Mouse (Mus musculus): Measurements from ENCODE around the gene Pifo.
A peak's percentile ranks its signal among the peaks of the same experiment; 100 is the strongest.
"Not testable (repeated sequence)": the region's sequence is repeated elsewhere in the genome, so short reads cannot be mapped to it uniquely, and the experiment has no call there.

Gene Pifo

GRCm38 (mm10) chr3:106014546-106014945 lies at the start of gene Pifo:
Pifo (minus strand) TSS chr3:106014646.
- no peak for DNase-seq (ENCODE audit: low read depth, low spot score)

- no peak for DNase-seq (ENCODE audit: low read depth, low spot score)
These were observed 43.5 kb upstream of the Pifo start for GRCm38 (mm10) chr3:106057966-106058365.

- peak; percentile 67 for DNase-seq (ENCODE audit: low read depth, low spot score)
These were observed 37.5 kb upstream of the Pifo start for GRCm38 (mm10) chr3:106051896-106052295.

DNA sequence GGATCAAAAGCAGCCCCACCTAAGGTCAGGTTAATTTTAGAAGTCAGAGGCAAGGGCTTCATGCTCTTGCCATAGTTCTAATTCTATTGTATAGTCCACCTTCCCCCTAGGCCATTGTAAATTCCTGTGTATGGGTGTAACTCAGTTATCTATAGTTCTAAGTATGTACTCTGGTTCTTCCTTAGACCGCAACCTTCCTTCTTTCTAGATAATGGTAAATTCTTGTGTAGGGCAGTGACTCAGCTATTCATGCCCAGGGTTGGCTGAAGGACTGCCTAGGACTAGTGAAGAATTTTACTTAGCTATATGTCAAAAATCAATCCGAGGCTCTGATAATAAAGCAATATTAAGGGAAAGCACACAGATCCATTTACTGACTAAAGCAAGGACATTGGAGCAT lies 25.9 kb upstream of the Pifo start:
- peak; percentile 62 for DNase-seq (ENCODE audit: low read depth, low spot score)

- no peak for DNase-seq (ENCODE audit: low read depth, low spot score)
These were observed 18.3 kb upstream of the Pifo start, which contains the start of gene Chil5 for GRCm38 (mm10) chr3:106032781-106033180. Chil5 (minus strand) TSS chr3:106032814.

GRCm38 (mm10) chr3:106024135-106024534 lies 9.7 kb upstream of the Pifo start:
- no peak for DNase-seq (ENCODE audit: low read depth, low spot score)

- DNase-seq (ENCODE audit: low read depth, low spot score): no peak
These were observed 7.4 kb upstream of the Pifo start for GRCm38 (mm10) chr3:106021840-106022239.

DNA sequence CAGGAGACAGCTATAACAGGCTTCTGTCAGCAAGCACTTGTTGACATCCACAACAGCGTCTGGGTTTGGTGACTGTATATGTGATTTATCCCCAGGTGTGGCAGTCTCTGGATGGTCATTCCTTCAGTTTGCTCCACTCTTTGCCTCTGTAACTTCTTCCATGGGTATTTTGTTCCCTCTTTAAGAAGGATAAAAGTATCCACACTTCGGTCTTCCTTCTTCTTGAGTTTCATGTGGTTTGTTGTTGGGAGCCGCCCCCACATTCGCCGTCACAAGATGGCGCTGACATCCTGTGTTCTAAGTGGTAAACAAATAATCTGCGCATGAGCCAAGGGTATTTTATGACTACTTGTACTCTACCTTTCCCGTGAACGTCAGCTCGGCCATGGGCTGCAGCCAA lies 11.1 kb downstream of the Pifo start:
- DNase-seq (ENCODE audit: low read depth, low spot score): not testable (repeated sequence)

DNA sequence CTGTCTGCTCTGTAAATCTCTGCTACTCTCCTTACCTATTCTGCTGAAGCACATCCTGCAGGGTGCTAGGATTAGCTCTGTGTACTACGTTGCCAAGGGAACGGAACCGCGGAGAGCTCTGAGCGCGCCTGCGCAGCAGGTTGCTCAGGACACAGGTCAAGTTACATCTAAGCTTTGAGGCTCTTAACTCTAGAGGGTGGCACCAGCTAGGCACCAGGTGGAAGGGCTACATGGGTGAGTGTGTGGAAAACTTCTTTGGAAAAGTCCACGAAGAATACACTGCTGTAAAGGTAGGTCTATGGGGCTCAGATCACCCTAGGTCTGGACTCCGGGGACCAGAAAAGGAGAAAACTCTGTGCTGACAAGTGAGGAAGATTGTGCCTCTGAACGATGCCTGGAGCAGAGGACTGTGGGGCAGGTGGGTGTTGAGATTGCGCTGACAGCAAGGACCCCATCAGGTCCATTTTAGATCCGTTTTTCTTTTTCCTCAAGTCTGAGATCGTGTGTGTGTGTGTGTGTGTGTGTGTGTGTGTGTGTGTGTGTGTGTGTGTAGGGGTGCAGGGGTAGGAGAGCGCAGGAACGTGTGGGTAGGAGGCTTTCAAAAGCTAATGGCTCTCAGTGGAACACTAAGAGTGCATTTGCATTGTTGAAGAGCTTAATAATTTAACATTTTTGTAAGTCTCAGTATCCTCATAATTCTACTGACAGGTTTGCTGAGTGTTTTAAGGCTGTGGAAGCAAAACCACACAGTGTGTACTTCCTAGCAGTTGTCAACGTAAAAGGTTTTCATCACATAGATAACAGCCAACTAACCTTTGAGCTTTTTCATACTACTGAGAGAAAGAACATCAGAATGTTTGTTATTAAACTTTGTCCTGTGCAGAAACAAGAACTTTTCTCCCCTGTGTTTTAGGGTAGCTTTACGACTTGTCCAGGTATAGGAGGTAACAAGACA lies 12.8 kb downstream of the Pifo start:
- DNase-seq (ENCODE audit: low read depth, low spot score): peak; percentile 88

DNA sequence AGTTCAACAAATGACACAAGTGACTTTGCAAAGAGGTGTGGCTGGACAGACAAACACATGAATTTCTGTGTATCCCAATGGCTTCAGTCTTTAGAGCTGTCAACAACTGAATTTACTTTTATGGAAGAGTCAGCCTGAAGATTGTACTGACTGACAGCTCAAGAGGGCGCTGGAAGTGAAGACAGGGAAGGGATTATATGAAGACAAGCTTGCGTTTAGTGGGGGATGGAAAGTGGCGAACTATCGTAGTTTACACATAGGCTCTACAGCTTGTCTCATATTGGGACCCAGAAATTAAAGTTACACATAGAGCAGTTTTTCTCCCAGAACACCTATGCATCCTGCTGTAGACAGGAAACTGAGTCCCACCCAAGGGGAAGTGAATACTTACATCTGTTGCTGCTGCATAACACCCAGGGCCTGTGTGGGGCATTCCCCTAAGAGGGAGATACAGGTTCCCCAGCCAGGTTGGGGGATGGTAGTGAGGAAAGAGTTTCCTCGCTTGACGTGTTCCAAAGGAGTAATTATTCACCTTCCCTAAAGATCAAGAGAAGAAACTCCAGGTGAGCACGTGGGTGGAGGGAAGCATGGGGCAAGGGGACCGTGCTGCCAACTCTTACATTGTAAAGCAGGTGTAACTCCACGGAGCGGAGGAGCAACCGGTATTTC lies 13.6 kb downstream of the Pifo start:
- no peak for DNase-seq (ENCODE audit: low read depth, low spot score)

GRCm38 (mm10) chr3:105994730-105995129 lies 19.7 kb downstream of the Pifo start:
- DNase-seq (ENCODE audit: low read depth, low spot score): no peak

DNA sequence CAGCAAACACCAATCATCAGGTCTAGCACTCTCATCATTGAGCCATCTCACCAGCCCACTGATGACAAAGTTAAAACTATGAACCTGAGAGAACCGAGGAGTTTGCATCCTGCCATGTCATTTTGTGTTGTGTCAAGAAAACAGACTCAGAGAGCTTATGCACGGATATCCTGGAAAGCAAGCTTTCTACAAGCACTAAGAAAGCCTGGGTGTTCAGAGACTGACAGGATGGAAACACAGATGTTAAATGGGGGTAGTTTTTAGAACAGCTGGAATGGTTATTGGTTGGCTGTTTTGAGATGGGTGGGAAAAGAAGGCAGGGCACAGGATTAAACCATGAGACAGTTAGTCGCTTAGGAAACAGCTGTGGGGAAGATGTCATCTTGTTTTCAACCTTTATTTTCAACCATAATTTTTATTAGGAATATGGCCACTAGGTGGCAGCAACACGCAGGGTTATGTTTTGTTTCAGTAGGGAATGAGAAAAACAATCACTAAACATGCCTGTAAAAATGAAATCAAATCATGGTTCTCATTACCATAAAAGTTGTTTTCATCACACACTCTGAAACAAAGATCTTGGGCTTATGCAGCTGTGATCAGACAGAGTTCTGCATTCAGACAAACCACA lies 22.7 kb downstream of the Pifo start:
- DNase-seq (ENCODE audit: low read depth, low spot score): peak; percentile 36

- DNase-seq (ENCODE audit: low read depth, low spot score): peak; percentile 80
These were observed 24.8 kb downstream of the Pifo start for GRCm38 (mm10) chr3:105989611-105990010.

DNA sequence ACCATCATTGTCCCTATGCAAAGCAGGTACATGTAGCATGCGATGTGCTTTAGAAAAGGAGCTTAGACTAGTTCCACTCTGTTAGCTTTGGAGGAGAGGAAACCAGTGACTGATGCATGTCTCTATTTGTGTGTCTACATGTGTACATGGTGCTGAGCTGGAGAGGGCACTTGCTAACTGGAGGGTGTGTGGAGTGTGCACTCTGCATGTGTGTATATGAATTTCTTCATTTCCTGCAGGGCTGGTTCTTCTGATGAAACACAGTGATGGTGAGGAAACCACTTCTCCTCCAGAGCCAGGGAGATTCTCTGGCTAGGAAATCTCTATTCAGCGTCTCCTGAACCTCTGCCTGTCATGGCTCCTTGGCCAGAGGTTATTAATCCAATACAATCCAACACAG lies 40.3 kb downstream of the Pifo start:
- DNase-seq (ENCODE audit: low read depth, low spot score): no peak

DNA sequence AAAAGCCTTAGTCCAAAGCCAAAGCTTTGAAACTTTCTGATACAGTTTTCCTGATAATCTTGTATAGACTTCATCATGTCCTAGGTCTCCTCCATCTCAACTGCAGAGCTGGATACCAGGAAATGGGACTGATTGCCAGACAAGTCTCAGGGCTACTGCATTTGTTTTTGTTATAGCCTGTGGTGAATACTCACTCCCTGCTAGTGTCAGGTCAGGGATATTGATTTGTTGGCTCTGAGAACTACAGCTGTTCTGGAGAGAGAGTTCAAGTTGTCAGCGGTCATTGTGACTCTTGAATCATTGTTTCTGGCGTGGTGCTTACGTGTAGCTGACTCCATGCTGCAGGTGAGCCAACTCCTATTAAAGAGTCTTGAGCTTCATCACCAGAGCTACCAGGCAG lies 41.0 kb downstream of the Pifo start, which contains the start of gene Ovgp1:
TSS of gene Ovgp1 (plus strand) at position 301 of the 400 bp plus-strand sequence.
- no peak for DNase-seq (ENCODE audit: low read depth, low spot score)

- no peak for DNase-seq (ENCODE audit: low read depth, low spot score)
These were observed 42.5 kb downstream of the Pifo start for GRCm38 (mm10) chr3:105971831-105972446.

DNA sequence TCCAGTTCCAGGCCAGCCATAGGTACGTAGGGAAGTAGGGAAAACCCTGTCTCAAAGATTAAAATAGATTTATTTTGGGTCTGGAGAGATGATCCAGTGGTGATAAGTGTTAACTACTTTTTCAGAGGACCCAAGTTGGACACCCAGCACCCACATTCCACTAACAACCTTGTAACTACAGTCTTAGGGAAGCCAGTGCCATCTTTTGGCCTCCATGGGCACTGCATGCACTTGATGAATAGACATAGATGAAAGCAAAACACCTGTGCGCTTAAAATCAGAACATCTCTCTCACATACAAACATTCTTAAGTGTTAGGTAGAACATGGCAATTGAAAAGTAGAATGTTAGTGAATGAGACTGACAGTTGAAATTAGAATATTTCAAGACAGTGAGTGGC lies 53.7 kb downstream of the Pifo start:
- DNase-seq (ENCODE audit: low read depth, low spot score): peak; percentile 70

DNA sequence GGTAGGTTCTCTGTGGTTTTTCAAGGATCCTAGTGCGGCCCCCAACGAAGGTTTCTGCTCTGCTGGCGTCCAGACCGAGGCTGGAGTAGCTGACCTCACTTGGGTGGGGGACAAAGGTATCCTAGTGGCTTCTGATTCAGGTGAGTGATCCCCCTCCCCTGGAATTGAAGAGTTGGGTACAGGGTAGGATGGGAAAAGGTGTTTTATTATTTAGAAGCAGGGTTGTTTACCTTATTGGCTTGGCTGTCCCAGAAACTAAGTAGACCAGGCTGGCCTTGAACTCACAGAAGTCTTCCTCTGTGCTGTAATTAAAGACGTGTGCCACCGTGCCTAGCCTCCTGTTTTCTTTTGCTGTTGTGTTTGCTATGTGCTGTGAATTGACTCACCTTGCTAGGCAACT lies 54.4 kb downstream of the Pifo start, which contains the start of gene Atp5f1:
TSS of gene Atp5f1 (minus strand) at position 101 of the 400 bp plus-strand sequence.
- DNase-seq (ENCODE audit: low read depth, low spot score): no peak

- peak; percentile 66 for DNase-seq (ENCODE audit: low read depth, low spot score)
These were observed 54.9 kb downstream of the Pifo start for GRCm38 (mm10) chr3:105959585-105959984.

GRCm38 (mm10) chr3:105958974-105959580 lies 55.4 kb downstream of the Pifo start, which contains the start of gene Wdr77:
Wdr77 (plus strand) TSS chr3:105959369.
- DNase-seq (ENCODE audit: low read depth, low spot score): peak; percentile 99

GRCm38 (mm10) chr3:105958204-105958603 lies 56.2 kb downstream of the Pifo start:
- no peak for DNase-seq (ENCODE audit: low read depth, low spot score)
